Mouse (Mus musculus): ENCODE results near the gene Prmt7. TPM values are rescaled to one million over a fixed set of nuclear protein-coding genes. Genes with fewer than 3 reads are reported as not detected.
"Not testable (repeated sequence)": the region's sequence is repeated elsewhere in the genome, so short reads cannot be mapped to it uniquely, and the experiment has no call there.

The Prmt7 gene
- polyA plus RNA-seq, 1 experiment from 2014 or later, result 53.0 TPM

GRCm38 (mm10) chr8:106186394-106186793 is 24.3 kb upstream of the Prmt7 start:
- H3K9ac ChIP-seq, result no peak overlapping the region
- no peak overlapping the region for H3K4me2 ChIP-seq (replicated peaks)
- H3K27me3 ChIP-seq, result no peaks in the 10 kb centered on the region
- no peak for ATAC-seq (ENCODE audit: low FRiP score)
- no peak overlapping the region for H3K4me3 ChIP-seq
- no peaks in the 10 kb centered on the region for H3K4me1 ChIP-seq
- no peak overlapping the region for H3K27ac ChIP-seq
- no peaks in the 10 kb centered on the region for H3K9me3 ChIP-seq (replicated peaks)
- WGBS, result 95% methylated on average over 3 of the region's 3 CpGs
- H3K36me3 ChIP-seq, result peaks cover 59% of the 10 kb centered on the region

- Histone ChIP-seq H3K9me3 (replicated peaks) (no peaks in the 10 kb centered on the region), H3K4me2 (replicated peaks) (no peak overlapping the region), H3K27me3 (no peaks in the 10 kb centered on the region), H3K9ac (no peak overlapping the region), H3K36me3 (peaks cover 74% of the 10 kb centered on the region), H3K27ac (no peak overlapping the region), H3K4me3 (no peak overlapping the region), H3K4me1 (no peaks in the 10 kb centered on the region)
- 96% methylated on average over 4 of the region's 4 CpGs for WGBS
- ATAC-seq (ENCODE audit: low FRiP score), result no peak
These were observed 21.6 kb upstream of the Prmt7 start for GRCm38 (mm10) chr8:106189162-106189561.

- H3K4me2 ChIP-seq (replicated peaks), result no peak overlapping the region
These were observed 19.1 kb upstream of the Prmt7 start for GRCm38 (mm10) chr8:106191639-106192038.

GRCm38 (mm10) chr8:106193162-106193561 is 17.6 kb upstream of the Prmt7 start:
- no peak overlapping the region for H3K4me3 ChIP-seq
- 92% methylated on average over 6 of the region's 6 CpGs for WGBS
- no peaks in the 10 kb centered on the region for H3K27me3 ChIP-seq
- no peak overlapping the region for H3K4me2 ChIP-seq (replicated peaks)
- no peaks in the 10 kb centered on the region for H3K4me1 ChIP-seq
- H3K9me3 ChIP-seq (replicated peaks), result no peaks in the 10 kb centered on the region
- H3K27ac ChIP-seq, result no peak overlapping the region
- H3K9ac ChIP-seq, result no peak overlapping the region
- no peak for ATAC-seq (ENCODE audit: low FRiP score)
- H3K36me3 ChIP-seq, result peaks cover 70% of the 10 kb centered on the region

More at GRCm38 (mm10) chr8:106191639-106192038, 19.1 kb upstream of the Prmt7 start:
- H3K4me3 ChIP-seq, result no peak overlapping the region
- no peak for ATAC-seq (ENCODE audit: low FRiP score)
- WGBS, result 94% methylated on average over 5 of the region's 5 CpGs
- H3K9me3 ChIP-seq (replicated peaks), result no peaks in the 10 kb centered on the region
- no peak overlapping the region for H3K27ac ChIP-seq
- no peaks in the 10 kb centered on the region for H3K4me1 ChIP-seq
- peaks cover 75% of the 10 kb centered on the region for H3K36me3 ChIP-seq
- no peak overlapping the region for H3K9ac ChIP-seq
- no peaks in the 10 kb centered on the region for H3K27me3 ChIP-seq

DNA sequence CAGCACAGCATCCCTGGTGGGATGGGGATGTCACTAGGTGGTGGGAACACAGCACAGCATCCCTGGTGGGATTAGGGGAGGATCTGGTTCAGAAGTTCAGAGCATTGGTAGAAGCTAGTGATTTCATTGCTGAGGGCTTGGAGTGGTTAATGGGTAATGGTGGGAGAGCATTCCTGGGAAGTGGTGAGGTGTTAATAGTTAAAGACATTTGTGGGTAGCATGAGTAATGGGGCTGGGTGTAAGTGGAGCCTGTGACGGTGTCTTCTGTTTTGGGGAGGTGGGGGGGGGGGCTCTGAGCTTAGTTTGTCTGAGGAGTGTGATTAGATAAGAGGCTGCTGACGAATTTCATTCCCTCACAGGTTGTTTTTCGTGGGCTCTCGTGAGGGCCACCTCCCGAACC is 16.7 kb upstream of the Prmt7 start:
- Histone ChIP-seq H3K27me3 (no peaks in the 10 kb centered on the region), H3K36me3 (peaks cover 77% of the 10 kb centered on the region), H3K9me3 (replicated peaks) (no peaks in the 10 kb centered on the region), H3K4me2 (replicated peaks) (no peak overlapping the region), H3K4me1 (no peaks in the 10 kb centered on the region), H3K27ac (no peak overlapping the region), H3K9ac (no peak overlapping the region), H3K4me3 (no peak overlapping the region)
- no peak for ATAC-seq (ENCODE audit: low FRiP score)
- WGBS, result 93% methylated on average over 5 of the region's 5 CpGs

DNA sequence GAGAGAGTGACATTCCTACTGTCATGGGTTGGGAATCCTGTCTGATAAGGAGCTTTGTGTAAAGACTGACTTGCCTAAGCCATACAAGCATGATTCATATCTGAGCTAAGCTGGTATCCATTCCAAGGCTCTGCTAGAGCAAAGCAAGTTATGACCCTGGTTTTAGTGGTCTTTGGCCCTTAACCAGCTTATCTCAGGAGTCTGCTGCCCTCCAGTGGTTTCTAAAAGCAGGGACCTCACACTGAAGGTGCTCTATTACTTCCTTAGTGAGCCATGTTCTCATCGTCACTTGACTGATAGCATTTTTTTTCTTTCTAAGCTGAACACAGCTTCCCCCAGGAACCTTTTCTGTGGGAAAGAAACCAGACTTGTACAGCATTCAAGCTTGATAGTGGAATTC is 12.0 kb upstream of the Prmt7 start:
- Histone ChIP-seq H3K9me3 (replicated peaks) (no peaks in the 10 kb centered on the region), H3K27ac (no peak overlapping the region), H3K4me1 (no peaks in the 10 kb centered on the region), H3K4me2 (replicated peaks) (no peak overlapping the region), H3K4me3 (no peak overlapping the region), H3K36me3 (peaks cover 88% of the 10 kb centered on the region), H3K27me3 (no peaks in the 10 kb centered on the region), H3K9ac (no peak overlapping the region)
- no peak for ATAC-seq (ENCODE audit: low FRiP score)
- WGBS, result 31% methylated on average over 1 of the region's 1 CpGs

DNA sequence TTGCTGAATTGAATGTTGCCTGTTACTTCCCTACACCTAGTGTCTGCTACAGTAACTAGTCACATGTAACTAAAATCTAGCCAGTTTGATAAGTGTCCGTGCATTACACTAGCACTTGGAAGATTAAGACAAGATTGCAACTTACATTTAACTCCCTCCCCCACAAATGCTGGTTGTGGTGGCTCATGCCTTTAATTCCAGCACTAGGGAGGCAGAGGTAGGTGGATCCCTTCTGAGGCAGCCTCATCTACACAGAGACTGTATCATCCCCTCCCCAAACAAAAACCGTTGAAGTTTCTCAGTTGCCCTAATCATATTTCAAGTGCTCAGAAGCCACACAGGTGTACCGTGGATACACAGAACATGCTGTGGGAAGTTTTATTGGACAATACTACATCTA is 11.1 kb upstream of the Prmt7 start:
- H3K27ac ChIP-seq; H3K27me3 ChIP-seq; H3K4me3 ChIP-seq; H3K9ac ChIP-seq; H3K4me1 ChIP-seq; H3K4me2 ChIP-seq (replicated peaks); ATAC-seq (ENCODE audit: low FRiP score); H3K9me3 ChIP-seq (replicated peaks): not testable (repeated sequence)
- 92% methylated on average over 3 of the region's 3 CpGs for WGBS
- H3K36me3 ChIP-seq, result peaks cover 85% of the 10 kb centered on the region

DNA sequence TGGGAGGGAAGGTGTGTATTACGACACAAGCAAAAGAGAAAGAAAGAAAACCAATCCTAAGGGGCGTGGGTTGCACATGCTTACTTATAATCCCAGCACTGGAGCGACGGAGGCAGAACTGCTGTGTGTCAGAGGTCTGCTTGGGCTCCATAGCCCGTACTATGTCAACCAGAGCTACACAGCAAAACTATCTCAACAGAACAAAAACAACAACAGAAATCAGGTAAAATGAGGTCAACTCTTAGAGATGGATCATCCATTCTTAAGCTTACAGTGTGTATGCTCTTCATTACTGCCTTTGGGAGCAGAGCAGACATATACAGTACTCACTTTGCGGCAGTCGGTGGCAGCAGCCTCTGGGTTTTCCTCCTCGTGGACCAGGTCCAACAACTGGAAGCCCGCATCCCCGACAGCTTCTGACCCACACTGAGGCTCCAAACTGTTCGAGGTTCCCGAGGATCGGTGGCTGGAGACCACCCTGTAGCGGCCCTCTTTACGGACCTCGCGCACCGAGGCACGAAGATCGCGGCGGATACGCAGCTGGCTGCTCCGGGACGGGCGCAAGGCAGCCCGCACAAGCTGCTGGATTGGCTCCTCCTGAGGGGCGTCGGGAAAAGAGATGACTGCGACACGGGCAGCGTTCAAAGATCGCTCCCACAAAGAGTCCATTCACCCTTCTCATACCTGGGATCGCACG is 553 bp upstream of the Prmt7 start:
- Histone ChIP-seq H3K4me2 (replicated peaks) (peak overlapping the region; percentile 87), H3K27me3 (no peaks in the 10 kb centered on the region), H3K4me1 (peaks cover 13% of the 10 kb centered on the region), H3K9me3 (replicated peaks) (no peaks in the 10 kb centered on the region), H3K27ac (peak overlapping the region; percentile 95), H3K9ac (peak overlapping the region; percentile 88), H3K36me3 (peaks cover 43% of the 10 kb centered on the region), H3K4me3 (peak overlapping the region; percentile 85)
- 1% methylated on average over 35 of the region's 35 CpGs for WGBS
- peak; percentile 77 for ATAC-seq (ENCODE audit: low FRiP score)

GRCm38 (mm10) chr8:106211421-106211820 is 685 bp downstream of the Prmt7 start:
- ATAC-seq (ENCODE audit: low FRiP score), result no peak
- no peaks in the 10 kb centered on the region for H3K9me3 ChIP-seq (replicated peaks)
- peak overlapping the region; percentile 95 for H3K27ac ChIP-seq
- peaks cover 13% of the 10 kb centered on the region for H3K4me1 ChIP-seq
- WGBS, result 6% methylated on average over 13 of the region's 13 CpGs
- H3K4me3 ChIP-seq, result peak overlapping the region; percentile 85
- H3K27me3 ChIP-seq, result no peaks in the 10 kb centered on the region
- H3K4me2 ChIP-seq (replicated peaks), result peak overlapping the region; percentile 87
- peak overlapping the region; percentile 88 for H3K9ac ChIP-seq
- peaks cover 47% of the 10 kb centered on the region for H3K36me3 ChIP-seq

- H3K9me3 ChIP-seq (replicated peaks), result no peaks in the 10 kb centered on the region
- WGBS, result 100% methylated on average over 3 of the region's 3 CpGs
- no peak overlapping the region for H3K4me2 ChIP-seq (replicated peaks)
- ATAC-seq (ENCODE audit: low FRiP score), result no peak
- H3K36me3 ChIP-seq, result peaks cover 51% of the 10 kb centered on the region
- H3K9ac ChIP-seq, result no peak overlapping the region
- peaks cover 13% of the 10 kb centered on the region for H3K4me1 ChIP-seq
- H3K27ac ChIP-seq, result no peak overlapping the region
- H3K27me3 ChIP-seq, result no peaks in the 10 kb centered on the region
- H3K4me3 ChIP-seq, result no peak overlapping the region
These were observed 3.2 kb downstream of the Prmt7 start for GRCm38 (mm10) chr8:106213959-106214358.

DNA sequence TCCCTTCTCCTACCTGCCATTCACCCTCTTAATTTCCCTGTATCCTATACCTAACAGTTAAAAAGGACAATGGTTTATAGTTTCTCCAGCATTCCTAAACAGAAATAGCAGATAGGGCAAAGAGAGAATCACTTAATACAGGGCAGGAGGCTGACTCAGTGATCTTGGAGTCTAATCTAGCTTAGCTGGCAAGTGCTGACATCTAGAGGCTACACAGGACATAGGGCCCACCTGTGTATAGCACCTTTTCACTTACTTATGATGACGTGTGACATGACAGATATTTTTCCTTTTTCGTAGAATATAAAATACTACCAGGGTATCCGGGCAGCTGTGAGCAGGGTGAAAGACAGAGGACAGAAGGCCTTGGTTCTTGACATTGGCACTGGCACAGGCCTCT is 8.9 kb downstream of the Prmt7 start:
- H3K27ac ChIP-seq, result no peak overlapping the region
- H3K9ac ChIP-seq, result no peak overlapping the region
- no peaks in the 10 kb centered on the region for H3K4me1 ChIP-seq
- H3K4me3 ChIP-seq, result no peak overlapping the region
- H3K36me3 ChIP-seq, result peaks cover 71% of the 10 kb centered on the region
- H3K27me3 ChIP-seq, result no peaks in the 10 kb centered on the region
- ATAC-seq (ENCODE audit: low FRiP score), result no peak
- no peaks in the 10 kb centered on the region for H3K9me3 ChIP-seq (replicated peaks)
- 93% methylated on average over 3 of the region's 3 CpGs for WGBS
- H3K4me2 ChIP-seq (replicated peaks), result no peak overlapping the region

DNA sequence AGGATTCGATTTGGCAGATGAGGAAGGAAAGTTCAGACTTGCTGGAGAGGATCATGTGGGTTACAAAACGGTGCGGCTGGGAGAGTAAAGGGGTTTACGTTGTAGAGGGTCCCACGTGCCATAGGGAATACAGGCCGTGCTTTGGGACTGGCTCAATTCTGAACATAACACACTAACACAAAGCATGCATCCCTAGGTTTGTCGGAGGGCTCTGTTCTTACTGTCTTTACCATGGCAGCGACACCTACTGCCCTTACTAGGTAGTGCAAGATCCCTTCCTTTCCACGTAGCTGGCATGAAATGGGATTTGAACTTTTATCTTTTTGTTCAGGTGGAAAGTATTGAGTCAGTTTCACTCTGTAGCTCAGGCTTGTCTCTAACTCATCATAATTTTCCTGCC is 15.9 kb downstream of the Prmt7 start:
- H3K9me3 ChIP-seq (replicated peaks), result no peaks in the 10 kb centered on the region
- no peak overlapping the region for H3K4me2 ChIP-seq (replicated peaks)
- 46% methylated on average over 9 of the region's 9 CpGs for WGBS
- peaks cover 49% of the 10 kb centered on the region for H3K36me3 ChIP-seq
- no peak overlapping the region for H3K9ac ChIP-seq
- no peak overlapping the region for H3K4me3 ChIP-seq
- no peak for ATAC-seq (ENCODE audit: low FRiP score)
- no peak overlapping the region for H3K27ac ChIP-seq
- no peaks in the 10 kb centered on the region for H3K4me1 ChIP-seq
- H3K27me3 ChIP-seq, result no peaks in the 10 kb centered on the region

DNA sequence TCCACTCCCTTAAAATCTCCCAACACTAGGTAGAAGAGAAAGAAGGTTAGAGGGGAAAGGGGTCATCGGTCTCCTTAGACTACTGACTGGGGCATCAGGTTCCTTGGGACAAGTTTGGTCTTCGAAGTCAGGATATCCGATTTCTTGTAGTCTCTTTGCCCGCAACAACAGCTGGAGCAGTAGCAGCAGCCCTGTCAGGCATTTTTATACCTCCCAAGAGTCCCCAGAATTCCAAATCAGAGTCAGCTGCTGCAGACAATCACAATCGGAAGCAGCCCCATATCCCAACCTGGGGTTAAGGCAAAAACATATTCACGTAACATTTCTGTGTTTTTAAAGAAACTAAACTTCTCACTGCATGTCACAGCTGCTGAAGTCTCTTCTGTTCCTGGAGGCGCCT is 20.8 kb downstream of the Prmt7 start:
- WGBS, result 84% methylated on average over 7 of the region's 7 CpGs
- no peak overlapping the region for H3K4me2 ChIP-seq (replicated peaks)
- no peak overlapping the region for H3K27ac ChIP-seq
- no peak for ATAC-seq (ENCODE audit: low FRiP score)
- H3K36me3 ChIP-seq, result peaks cover 54% of the 10 kb centered on the region
- H3K9me3 ChIP-seq (replicated peaks), result no peaks in the 10 kb centered on the region
- no peaks in the 10 kb centered on the region for H3K4me1 ChIP-seq
- no peaks in the 10 kb centered on the region for H3K27me3 ChIP-seq
- no peak overlapping the region for H3K4me3 ChIP-seq
- no peak overlapping the region for H3K9ac ChIP-seq

All from hindbrain, embryonic 12.5 days (tissue).